ENCODE assay signal across 8 mouse cellular contexts in the genomic region with DNA sequence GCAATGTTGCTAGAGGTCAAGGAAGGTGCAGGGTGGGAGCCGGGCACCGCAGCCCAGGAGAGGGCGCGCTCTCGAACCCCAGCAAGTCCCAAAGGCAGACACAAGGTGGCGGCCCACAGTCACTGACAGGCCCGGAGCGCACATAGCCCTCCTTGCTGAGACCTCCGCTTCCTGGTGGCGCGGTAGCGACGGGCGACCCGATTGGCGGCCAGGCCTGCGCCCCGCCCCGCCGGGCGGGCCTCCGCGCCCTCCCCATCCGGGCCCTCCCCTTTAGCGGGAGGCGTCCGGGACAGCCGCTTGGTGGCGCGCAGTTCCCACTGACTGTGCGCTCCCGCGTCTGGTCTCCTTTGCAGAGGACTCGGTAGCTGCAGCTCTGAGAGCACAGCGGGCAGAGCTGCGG. TPM values are rescaled to one million over a fixed set of nuclear protein-coding genes. Genes with fewer than 3 reads are reported as not detected.
DNase-seq lines count a peak whose midpoint lies in the region; ATAC-seq lines count a peak whose summit lies in the region.

A gene (plus strand): TSS at position 340 of the 400 bp plus-strand sequence.

- no peaks in the 10 kb centered on the region for H3K4me1 ChIP-seq in hindbrain, embryonic 16.5 days (ENCODE audit: control insufficient read depth, insufficient read depth, low read depth, low read length)

- peak within 1 kb of the TSS; percentile 43 for H3K9ac ChIP-seq in hindbrain, embryonic 16.5 days (ENCODE audit: low read depth, low read length)

- H3K4me2 ChIP-seq in hindbrain, embryonic 16.5 days (ENCODE audit: low read length) = peak within 1 kb of the TSS; percentile 33

- H3K27me3 ChIP-seq in hindbrain, embryonic 16.5 days (replicated peaks; ENCODE audit: control insufficient read depth, insufficient read depth, low read length) = no peaks in the 10 kb centered on the region

- WGBS in hindbrain, embryonic 16.5 days = 5% methylated on average over 22 of the region's 36 CpGs

- DNase-seq in frontal cortex, postnatal 10 days (ENCODE audit: low spot score in 2 of 2) = peak; percentile 6 to 12
- DNase-seq in frontal cortex, postnatal 25 days (ENCODE audit: low spot score in 2 of 2) = no peak
- peak; percentile 26 for DNase-seq in gastrocnemius, postnatal 10 days
- DNase-seq in left cerebral cortex, postnatal 14 days (ENCODE audit: low spot score in 2 of 2) = peak; percentile 6 to 12
- DNase-seq in lung, postnatal 36 days = peak; percentile 33
- DNase-seq in right cerebral cortex, postnatal 25 days = peak; percentile 26
- no peak for DNase-seq in spleen, postnatal 14 days (ENCODE audit: low spot score in 2 of 2)

- no peaks in the 10 kb centered on the region for H3K36me3 ChIP-seq in hindbrain, embryonic 16.5 days (ENCODE audit: control insufficient read depth, insufficient read depth, low read length)

- H3K27ac ChIP-seq in hindbrain, embryonic 16.5 days (ENCODE audit: low read depth, low read length) = no peak within 1 kb of the TSS

- ATAC-seq in hindbrain, embryonic 16.5 days = peak; percentile 93

- peak within 1 kb of the TSS; percentile 42 for H3K4me3 ChIP-seq in hindbrain, embryonic 16.5 days (ENCODE audit: low read length)

- peaks cover 9% of the 10 kb centered on the region; the same call in 1 of the 2 replicates for H3K9me3 ChIP-seq in hindbrain, embryonic 16.5 days (ENCODE audit: control insufficient read depth, low read length)

- intact Hi-C loops in left cerebral cortex, postnatal 14 days (cut with DNase I) = no loop called here

RNA-seq across cellular contexts. Expression of the gene that starts here (rescaled TPM):
- under 1 TPM; 0.31 to 0.36 TPM for total RNA-seq in gastrocnemius, postnatal 10 days (2021)
- 2.7 and 2.9 TPM in 2 replicates for polyA plus RNA-seq in hindbrain, embryonic 16.5 days (2015; fragmentation: Nextera tagmentation; extraction: Ambion mirVana)
- under 1 TPM; 0.42 to 0.66 TPM for total RNA-seq in left cerebral cortex, postnatal 14 days (2021)

Comparison
In these comparisons a context has a peak if more than half of its experiments do, and no peak if none do; other contexts are left out.
1. DNase-seq: peak in frontal cortex, postnatal 10 days (2 of 2), lung, postnatal 36 days (single experiment) and right cerebral cortex, postnatal 25 days (single experiment); none in frontal cortex, postnatal 25 days (0 of 2) and spleen, postnatal 14 days (0 of 2).
2. Peak in DNase-seq in gastrocnemius, postnatal 10 days; RNA of the gene not detected or under 1 TPM.
3. Peak in DNase-seq in left cerebral cortex, postnatal 14 days; RNA of the gene not detected or under 1 TPM.